Mouse (Mus musculus) 3134 (cell line): ENCODE results near the gene Sox21.

Source experiments
- DNase-seq: peaks from one replicate; pipeline ENCODE4 v3.0.0-alpha.2; 2011; ENCODE audit warnings: low spot score; ENCODE audit not compliant: insufficient read length; ENCODE audit errors: extremely low read depth

Gene Sox21

GRCm38 (mm10) chr14:118236886-118237289, at the start of gene Sox21:
TSS of gene Sox21 (minus strand) at chr14:118237030.
- no peak for DNase-seq

- no peak for DNase-seq
Observed at GRCm38 (mm10) chr14:118286096-118286495, 49.3 kb upstream of the Sox21 start.

- DNase-seq = no peak
Observed at GRCm38 (mm10) chr14:118282917-118283316, 46.1 kb upstream of the Sox21 start.

GRCm38 (mm10) chr14:118282272-118282671, 45.4 kb upstream of the Sox21 start:
- no peak for DNase-seq

GRCm38 (mm10) chr14:118277704-118278498, 41.1 kb upstream of the Sox21 start:
- no peak for DNase-seq

- no peak for DNase-seq
Observed at GRCm38 (mm10) chr14:118272594-118273555, 36.0 kb upstream of the Sox21 start.

- no peak for DNase-seq
Observed at GRCm38 (mm10) chr14:118268849-118269248, 32.0 kb upstream of the Sox21 start.

- DNase-seq = no peak
Observed at GRCm38 (mm10) chr14:118266660-118267059, 29.8 kb upstream of the Sox21 start, which contains the start of gene Gm9376. TSS of gene Gm9376 (plus strand) at chr14:118266960.

- DNase-seq = no peak
Observed at GRCm38 (mm10) chr14:118253381-118253780, 16.6 kb upstream of the Sox21 start.

GRCm38 (mm10) chr14:118241416-118241815, 4.6 kb upstream of the Sox21 start:
- no peak for DNase-seq

GRCm38 (mm10) chr14:118239351-118239750, 2.5 kb upstream of the Sox21 start:
- no peak for DNase-seq

- no peak for DNase-seq
Observed at GRCm38 (mm10) chr14:118237786-118238185, 956 bp upstream of the Sox21 start.

GRCm38 (mm10) chr14:118235973-118236885, 601 bp downstream of the Sox21 start:
- no peak for DNase-seq

GRCm38 (mm10) chr14:118235361-118235972, 1.4 kb downstream of the Sox21 start:
- no peak for DNase-seq

GRCm38 (mm10) chr14:118234541-118235210, 2.2 kb downstream of the Sox21 start:
- DNase-seq = no peak

GRCm38 (mm10) chr14:118233786-118234540, 2.9 kb downstream of the Sox21 start:
- DNase-seq = no peak

- no peak for DNase-seq
Observed at GRCm38 (mm10) chr14:118232381-118232970, 4.4 kb downstream of the Sox21 start.

GRCm38 (mm10) chr14:118226471-118227155, 10.2 kb downstream of the Sox21 start:
- DNase-seq = no peak
